Mouse (Mus musculus) embryonic fibroblast, embryonic 13.5 days (primary cell): ENCODE measurements around the gene Rnf208.

ENCODE experiments used
- CTCF ChIP-seq: IDR thresholded peaks from 2 replicates; pipeline ENCODE4 v1.5.1; 2011; ENCODE audit warnings: mild to moderate bottlenecking, control low read depth, low read length, moderate library complexity, borderline replicate concordance; ENCODE audit not compliant: insufficient read depth
- POLR2A ChIP-seq: IDR thresholded peaks from 2 replicates; pipeline ENCODE4 v1.6.1; 2011; ENCODE audit warnings: low read depth, mild to moderate bottlenecking, control low read depth, low read length, moderate library complexity

DNA sequence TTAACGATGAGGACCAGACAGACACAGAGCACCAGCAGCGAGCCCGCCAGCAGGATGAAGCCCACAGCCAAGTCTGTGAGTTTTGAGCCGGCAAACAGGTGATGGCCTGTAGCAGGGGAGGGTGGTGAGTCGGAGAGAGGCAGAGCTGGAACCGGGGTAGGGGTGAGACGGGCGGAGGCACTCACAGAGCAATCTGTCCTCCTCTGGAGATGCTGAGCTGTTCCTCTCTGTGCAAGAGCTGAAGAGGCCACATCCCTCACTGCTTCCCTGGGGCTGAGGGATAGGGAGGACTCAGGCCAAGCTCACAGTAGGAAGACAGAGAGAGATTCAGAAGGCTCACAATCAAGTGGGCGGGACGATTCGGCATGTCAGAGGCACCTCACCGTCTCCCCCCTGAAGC is 11.0 kb upstream of the Rnf208 start:
- TF ChIP-seq POLR2A, result no peak
- TF ChIP-seq CTCF, result no peak
